Mouse (Mus musculus) G1E (cell line): ENCODE measurements around the gene Sh3tc1.

Experiments used
- CTCF ChIP-seq: IDR thresholded peaks from 2 replicates; pipeline ENCODE4 v1.5.1; 2012; ENCODE audit warnings: low read depth, low read length, inconsistent platforms, mixed read lengths
- GATA1 ChIP-seq: IDR thresholded peaks from 2 replicates; pipeline ENCODE4 v1.6.1; 2012; ENCODE audit warnings: borderline replicate concordance, low read length, inconsistent platforms, mixed read lengths
- POLR2AphosphoS5 ChIP-seq: IDR thresholded peaks from 2 replicates; pipeline ENCODE4 v1.6.1; 2012; ENCODE audit warnings: low read depth, low read length, inconsistent platforms; ENCODE audit not compliant: insufficient replicate concordance
- TAL1 ChIP-seq: conservative IDR thresholded peaks from 2 replicates; pipeline ENCODE4 v1.6.1; 2012; ENCODE audit warnings: low read depth, low read length, inconsistent platforms, mixed read lengths

GRCm38 (mm10) chr5:35713649-35714354 is 26.0 kb downstream of the Sh3tc1 start:
- 0 out of 2 replicates have a peak, but pooled peaks have one; percentile 10 for TF ChIP-seq CTCF
- no peak for TF ChIP-seq TAL1
- TF ChIP-seq GATA1: no peak
- no peak for TF ChIP-seq POLR2AphosphoS5
